Mouse (Mus musculus): ENCODE results near the gene Polr1a.

DNA sequence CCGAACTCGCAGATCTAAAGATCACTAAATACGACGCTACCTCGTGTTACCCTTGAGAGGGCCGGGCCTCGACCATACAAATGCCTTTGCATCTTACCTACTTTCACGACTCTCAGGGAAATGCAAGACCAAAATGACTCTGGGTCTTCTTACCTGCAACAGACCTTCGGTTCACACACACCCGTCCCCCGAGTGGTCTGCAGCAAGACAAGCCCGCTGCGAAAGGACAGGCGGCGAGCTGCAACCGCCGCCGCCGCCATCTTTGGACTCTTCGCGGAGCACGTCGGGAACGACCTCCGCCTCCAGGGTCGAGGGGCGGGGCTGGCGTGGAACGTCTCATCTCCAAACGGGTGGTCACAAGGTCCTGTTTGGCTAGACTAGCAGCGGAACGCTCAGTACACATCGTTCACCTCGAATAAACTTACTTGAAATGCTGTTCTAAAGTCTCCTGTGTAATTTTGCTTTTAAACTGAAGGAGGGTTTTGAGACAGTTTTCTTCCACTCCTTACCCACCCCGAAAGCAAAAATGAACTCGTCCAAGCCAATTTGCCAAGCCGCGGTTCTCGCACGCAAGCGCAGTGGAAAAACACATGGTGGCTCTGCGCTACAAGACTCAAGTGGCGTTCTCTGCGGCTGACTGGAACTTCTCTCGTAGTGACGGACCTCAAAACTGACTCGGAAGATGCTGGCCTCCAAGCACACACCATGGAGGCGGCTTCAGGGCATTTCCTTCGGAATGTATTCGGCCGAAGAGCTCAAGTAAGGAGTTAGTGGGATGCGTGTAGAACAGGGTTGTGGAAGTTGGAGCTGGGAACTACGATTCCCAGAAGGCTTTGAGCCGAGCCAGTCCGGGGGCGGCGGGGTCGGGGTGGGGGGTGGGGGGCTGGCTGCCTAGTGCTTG, at the start of gene Polr1a, which contains the start of gene Ptcd3:
- TF ChIP-seq CTCF (IDR thresholded peaks at IDR 0.05; ENCODE audit: borderline replicate concordance, extremely low read depth, insufficient read depth, insufficient read length): no peak
- TF ChIP-seq POLR2A (IDR thresholded peaks at IDR 0.05; ENCODE audit: borderline replicate concordance, extremely low read depth, insufficient read depth, insufficient read length, poor library complexity, severe bottlenecking): peak; percentile 76; the same call in 1 of the 2 replicates
